Mouse (Mus musculus) spleen, postnatal 4 days (tissue): ENCODE results near the gene Colq.

Source experiments
- DNase-seq, 2 experiments: peaks; one replicate each; pipeline ENCODE4 v3.0.0; 2022; ENCODE audit warnings: low spot score in 2 of 2

The Colq gene

DNA sequence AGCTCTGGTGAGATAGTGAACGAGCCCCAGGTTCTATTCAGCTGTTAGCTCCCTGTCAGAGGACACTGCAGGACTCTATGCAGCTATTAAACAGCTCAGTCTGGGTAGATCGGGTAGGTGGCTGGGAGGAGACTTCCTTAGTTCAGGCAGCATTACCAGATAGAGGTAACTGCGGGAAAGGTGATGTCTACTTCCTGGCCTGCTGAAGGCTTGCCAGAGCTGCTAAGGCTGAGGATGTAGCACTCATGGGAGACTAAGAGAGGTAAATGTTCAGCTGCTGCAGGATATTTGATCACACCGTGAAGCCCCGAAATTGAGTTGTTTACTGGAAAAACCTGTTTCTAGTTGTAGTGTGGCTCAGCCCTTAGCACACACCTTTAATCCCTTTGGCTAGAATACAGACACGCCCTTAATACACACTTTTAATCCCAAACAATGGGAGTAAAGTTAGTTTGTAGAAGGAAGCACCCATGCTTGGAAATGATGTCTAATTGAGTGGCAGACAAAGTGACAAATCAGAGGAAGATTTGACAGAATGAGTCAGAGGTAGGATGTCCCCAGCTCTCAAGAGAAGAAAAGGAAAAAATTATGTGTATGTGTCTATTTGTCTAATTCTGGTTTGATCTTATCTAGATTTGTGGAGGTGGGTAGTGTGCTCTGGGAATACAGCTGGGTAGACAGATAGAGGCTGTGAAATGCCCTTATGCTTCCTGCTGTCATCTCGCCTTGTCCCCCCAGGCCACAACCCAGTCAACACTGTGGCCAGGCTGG, 65.9 kb downstream of the Colq start:
- DNase-seq = no peak

DNA sequence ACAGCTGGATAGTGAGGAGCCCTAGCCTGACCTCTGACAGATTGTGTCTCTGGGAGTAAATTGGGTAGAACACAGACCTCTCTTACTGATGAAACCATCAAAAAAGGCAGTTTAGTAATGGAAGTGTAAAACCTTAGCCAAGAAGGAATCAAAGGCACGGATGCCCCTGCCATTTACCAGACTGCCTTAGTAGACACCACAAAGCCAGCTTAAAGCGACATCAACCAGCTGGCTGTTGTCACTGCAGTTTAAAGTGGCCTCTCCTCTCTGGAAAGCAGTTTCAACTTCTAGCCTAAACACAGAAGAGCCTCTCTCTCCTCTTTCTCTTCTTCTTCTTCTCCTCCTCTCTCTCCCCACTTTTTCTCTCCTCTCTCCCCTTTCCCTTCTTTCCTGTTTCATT, 69.8 kb downstream of the Colq start:
- no peak for DNase-seq

DNA sequence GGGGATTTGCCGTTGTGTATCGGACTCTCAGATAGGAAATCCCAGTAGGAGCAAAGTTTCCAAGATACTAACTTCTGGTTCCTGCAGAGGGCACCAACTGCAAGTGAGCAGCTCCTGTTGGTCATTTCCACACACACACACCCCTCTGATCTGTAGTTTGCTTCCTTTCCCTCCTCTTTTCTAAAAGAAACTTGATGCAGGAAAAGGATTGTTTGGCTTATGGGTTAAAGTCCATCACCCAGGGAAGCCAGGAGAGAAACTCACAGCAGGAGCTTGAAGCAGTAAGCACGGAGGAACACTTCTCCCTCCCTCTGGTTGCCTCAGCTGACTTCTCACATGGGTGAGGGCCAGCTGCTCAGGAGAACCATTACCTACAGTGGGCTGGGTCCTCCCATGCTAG, 72.0 kb downstream of the Colq start:
- DNase-seq = no peak

DNA sequence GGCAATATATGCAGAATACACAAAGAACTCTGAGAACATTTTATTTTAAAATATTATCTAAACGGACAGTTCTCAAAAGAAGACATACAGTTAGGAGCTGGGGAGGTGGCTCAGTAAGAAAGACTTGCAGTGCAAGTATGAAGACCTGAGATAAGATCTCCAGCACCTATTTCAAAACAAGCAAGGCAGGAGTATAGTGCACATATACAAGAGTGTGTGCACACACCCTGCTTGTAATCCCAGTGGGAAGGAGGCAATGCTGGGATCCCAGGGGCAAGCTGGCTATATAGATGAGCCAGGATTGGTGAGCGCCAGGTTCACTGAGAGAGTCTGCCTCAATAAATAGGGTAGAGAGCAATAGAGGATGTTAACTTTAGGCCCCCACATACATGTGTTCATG, 75.2 kb downstream of the Colq start:
- DNase-seq = no peak

DNA sequence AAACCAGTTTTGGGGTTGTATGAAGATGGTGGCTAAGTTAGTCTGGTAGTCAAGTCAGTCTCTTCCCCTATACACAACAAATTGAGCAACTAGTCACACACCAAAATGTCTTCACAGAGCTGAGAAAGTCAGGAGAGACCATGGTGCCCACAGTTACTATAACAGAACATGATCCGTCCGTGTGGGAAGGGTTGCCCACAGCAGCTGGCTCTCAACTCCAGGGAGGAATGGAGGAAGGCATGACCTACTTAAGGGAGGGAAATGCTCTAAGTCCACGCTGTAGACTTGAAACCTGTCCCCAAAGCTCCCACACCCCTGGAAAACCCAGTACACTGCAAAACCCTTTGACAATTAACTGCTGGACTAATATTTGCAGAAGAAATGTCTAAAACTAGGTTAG, 80.8 kb downstream of the Colq start:
- DNase-seq = no peak

DNA sequence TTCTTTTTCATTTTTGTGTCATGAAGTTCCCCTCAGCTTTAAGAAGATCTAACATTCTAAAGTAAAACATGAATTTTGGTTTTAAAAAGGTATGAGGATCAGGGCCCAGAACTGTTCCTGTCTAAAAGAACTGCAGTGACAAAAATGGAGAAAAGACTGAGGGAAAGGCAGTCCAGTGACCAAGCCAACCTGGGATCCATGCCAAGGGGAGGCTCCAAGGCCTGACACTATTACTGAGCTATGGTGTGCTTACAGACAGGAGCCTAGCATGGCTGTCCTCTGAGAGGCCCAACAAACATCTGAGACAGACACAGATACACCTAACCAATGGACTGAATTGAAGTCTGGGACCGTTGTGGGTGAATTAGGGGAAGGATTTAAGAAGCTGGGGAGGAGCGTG, 81.2 kb downstream of the Colq start:
- DNase-seq = no peak

DNA sequence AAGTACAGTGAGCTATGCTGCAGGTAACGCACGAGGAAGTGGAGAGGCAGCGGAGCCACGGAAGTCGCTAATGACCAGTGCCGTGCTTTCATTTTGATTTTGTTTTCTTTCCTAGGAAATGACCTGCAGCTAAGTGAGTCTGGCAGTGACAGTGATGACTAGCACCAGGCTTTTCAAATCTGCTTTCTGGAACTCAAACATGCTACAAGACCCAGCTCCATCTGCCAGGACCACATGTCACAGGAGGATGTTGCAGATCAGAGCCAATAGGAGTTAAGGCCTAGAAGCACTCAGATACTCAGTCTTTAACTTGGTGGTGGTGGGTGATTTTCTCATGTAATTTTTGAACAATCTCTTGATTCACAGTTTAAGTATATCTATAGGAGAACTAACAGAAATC, 84.7 kb downstream of the Colq start:
- no peak for DNase-seq

DNA sequence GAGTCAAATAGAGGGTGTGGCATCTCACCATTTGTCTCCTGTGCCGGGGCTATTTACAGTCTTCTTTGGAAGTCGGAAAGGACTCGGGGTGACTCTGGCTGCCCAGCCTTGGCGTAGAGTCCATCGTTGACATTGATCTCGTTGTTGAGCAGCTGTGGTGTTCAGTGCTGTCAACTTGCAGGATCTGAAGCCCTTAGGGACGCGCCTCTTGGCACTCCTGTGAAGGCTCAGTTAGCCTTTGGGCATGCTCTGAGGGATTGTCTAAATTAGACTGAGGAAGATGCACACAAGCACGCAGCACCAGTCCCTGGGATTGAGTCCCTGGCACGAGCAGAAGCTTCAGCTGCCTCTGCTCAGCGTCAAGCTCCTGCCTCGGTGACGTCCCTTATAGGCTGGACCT, 87.7 kb downstream of the Colq start:
- no peak for DNase-seq

DNA sequence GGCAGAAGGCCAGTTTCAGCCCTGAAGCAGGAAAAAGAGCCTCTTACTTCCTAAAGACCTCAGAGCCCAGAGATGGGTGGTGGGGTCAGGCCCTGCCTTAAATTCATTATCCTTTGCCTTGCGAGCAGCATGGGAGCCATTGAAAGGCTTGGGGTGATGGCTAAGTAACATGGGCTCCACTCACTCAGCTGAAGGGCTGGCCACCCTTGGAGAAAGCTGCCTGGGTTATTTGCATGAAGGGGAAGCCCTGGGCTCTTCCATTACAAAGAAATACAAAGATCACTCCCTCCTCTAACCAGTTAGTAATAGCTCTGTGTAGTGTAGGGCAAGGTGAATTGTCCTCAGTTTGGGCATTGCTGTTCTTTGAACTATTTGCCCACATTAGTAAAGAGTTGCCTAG, 91.6 kb downstream of the Colq start:
- DNase-seq = no peak

DNA sequence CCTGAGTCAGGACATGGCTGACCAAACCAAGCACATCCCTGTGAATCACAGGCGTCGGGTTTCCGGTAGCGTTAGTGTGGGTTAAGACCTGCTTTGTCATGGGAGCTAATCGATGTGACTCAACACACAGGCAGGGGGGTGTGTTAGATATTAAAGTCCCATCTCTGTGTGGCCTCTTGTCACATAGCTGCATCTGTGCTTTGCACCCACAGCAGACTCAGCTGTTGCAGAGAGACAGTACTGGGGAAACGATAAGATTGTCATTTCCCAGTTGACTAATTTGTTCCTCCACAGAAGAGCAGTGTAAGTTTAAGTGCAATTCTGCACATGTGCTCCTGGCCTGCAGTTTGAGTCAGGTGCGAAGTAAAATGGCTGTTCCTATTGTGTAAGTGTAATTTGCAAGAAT, 94.9 kb downstream of the Colq start:
- DNase-seq = peak; percentile 52 to 67

DNA sequence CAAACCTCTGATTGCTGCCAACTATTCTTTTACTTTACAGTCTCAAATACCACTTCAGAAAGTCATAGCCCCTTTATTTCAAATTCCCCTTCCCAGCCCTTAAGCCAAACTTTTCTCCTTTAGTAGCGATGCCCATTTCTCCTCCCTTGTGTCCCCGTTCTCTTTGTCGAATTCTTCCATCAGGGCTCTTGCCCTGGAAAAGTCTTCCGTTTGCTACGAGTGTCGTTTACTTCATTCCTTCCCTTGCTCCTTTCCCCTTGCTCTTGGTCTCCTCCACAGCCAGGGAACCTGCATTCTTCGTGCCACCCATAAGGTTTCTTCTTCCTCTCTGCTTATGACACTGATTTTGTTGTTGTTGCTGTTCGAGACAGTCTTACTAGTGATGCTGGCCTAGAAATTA, 95.6 kb downstream of the Colq start:
- no peak for DNase-seq

DNA sequence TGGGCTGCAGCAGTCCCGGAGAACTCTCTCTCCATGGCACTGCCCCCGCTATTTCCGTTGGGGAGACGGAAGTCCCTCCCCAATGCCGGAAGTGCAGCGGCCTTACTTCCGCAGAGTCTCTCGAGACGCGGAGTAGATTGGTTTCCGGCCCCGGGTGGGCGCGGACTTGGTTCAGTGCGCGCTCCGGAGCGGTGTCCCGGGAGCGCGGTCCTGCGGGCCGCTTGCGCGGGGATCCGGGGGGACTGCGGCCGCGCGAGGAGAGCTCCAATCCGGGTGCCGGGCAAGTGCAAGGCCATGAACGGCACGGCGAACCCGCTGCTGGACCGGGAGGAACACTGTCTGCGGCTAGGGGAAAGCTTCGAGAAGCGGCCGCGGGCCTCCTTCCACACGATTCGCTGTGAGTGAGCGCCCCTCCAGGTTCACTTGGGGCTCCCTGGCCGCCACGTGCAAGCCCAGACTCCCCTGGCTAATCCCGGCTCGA, 96.1 kb downstream of the Colq start, which contains the start of gene Mettl6:
Gene Mettl6 (minus strand): TSS at position 66 of the 481 bp plus-strand sequence.
- DNase-seq = peak; percentile 89 to 93

DNA sequence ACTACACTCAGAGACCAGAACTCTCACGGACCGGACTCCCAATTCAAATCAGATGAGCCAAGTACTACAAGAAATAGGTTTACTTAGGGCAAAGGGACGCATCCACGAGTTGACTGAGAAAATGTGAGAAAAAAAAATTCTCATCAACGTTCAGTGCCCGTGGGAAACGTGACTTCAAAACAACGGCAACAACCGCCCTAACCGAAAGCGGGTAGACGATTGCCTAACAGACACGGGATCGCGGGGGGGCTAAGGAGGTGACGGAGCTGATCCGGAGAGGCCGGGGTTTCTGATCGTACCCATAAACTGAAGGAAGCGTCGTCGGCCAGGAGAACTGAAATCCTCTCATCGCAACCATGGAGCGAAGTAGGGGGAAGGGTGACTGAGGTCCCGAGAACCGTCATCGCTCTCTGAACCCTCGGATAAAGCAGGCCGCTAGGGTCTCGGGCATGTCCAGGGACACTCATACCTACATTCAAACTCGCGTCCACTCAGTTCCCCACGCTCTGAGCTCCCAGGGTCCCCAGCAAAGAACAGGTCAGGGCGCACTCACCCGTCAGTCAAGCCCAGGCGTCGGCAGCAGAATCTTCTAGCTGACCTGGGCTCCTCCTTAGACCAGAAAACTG, 96.7 kb downstream of the Colq start, which contains the start of gene Eaf1:
Gene Eaf1 (plus strand): TSS at position 51 of the 626 bp plus-strand sequence.
- DNase-seq = peak; percentile 38 to 76

DNA sequence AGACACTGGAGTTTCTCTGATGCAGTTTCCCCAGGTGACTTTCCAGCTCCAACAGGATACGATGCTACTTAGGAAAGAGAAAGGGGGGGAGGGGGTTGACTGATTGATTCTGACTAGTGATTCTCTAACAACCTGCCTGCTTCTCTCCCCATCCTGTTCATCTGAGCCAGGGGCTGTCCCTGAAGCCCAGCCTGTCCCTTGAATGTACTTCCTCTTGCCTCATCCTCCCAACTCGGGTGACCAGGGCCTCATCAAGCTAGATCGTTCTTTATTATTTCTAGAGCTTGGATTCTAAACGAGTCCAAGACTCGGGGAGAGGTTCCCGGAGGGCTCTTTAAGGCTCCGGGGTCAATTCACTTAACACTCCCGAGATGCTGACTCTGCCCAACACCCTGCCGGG, 97.2 kb downstream of the Colq start:
- DNase-seq = no peak

DNA sequence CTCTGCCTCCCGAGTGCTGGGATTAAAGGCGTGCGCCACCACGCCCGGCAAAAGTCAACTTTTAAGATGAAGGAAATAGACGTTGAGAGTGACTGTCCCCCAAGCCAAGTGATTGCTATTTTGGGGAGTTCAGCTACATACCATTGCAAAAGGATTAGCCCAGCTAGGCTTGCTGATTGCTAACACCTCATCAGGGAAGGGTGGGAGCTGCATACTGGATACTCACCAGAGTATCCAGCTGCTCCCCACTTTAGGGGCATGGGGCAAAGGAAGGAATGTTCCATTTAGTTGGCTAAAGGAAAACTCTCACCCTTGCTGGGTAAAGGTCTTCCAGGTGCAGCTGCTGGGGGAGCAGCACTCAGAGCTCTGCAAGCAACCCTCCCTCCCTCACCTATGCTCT, 103.1 kb downstream of the Colq start:
- no peak for DNase-seq

DNA sequence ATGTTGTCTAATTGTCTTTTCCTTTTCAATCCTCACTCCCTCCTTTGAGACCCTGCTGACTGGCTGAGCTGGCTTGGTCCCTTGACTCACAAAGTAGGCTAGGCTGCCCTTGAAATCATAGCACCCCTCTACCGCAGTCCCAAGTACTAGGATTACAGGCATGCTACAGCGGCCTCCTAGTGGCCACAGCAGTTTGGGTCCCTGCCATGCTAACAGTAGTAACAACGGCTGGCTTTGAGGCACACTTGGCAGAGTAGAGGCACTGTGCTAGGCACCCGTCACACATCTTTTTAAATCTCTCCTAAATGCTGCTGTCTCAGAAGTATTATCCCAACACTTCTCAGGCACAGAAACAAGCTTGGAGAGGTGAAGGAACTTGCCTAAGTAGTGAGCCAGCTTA, 104.7 kb downstream of the Colq start:
- DNase-seq = no peak

DNA sequence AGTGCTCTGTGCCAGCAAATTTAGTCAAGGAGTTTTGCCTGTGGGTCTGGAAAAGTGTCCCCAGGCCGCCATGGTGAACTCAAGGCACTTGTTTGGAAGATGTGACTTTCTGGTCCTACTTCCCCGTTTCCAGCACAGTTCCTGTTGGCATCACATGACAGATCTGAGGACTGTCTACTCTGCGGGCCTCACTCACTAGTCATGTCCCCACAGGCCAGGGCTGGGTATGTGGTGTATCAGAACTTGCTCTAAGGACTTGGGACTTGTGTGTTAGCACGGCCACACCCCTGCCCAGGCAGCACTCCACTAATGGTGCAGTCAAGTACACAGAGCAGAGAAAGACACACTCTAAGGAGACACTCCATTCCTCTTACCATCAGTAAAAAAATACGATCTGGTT, 108.7 kb downstream of the Colq start:
- DNase-seq = no peak

DNA sequence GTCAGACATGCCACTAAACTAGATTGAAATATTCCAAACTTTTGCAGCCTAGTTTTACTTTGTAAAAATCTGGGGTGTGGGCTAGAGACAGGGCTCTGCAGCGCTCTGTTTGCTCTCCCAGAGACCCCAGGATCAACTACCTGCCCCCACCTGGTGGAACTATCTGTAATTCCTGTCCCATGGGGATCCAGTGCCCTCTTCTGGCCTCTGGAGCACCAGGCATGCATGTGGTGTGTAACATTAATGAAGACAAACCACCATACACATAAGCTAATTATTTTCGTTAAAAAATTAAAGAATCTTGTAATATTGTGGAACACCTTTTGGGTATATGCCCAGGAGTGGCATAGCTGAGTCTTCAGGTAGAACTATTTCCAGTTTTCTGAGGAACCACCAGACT, 117.8 kb downstream of the Colq start:
- DNase-seq = no peak
